Mouse (Mus musculus): ENCODE measurements around the gene Gspt1.

DNA sequence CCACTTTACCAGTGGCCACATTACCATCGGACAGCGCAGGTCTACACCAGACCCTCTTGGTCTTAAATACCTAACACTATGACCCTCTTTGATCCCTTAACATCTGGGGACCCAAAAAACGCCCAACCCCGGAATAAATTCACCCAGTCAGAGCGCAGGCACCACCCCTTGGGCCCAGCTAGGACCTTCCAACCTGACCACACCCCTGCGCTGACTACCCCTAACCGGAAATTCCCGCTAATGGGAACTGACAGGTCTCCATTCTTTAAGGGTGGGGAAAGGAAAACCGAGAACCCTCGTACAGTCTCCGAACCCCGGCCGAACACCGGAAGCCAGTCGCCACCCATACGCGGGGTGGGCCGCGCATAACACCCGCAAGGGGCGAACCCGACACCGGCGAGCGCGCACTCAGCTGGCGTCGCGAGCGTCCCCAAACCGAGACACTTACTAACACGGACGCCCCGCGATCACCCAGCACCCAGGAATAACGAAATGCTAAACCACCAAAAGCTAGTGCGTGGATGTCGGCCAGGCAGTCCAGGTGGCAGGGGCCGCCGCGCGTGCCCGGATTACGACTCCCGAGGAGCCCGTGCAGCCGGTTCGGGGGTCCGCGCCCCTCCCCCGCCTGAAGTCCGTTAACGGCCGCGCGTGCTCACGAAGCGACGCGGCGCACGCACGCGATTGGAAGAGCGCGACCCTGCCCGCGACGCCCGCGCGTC, 78.5 kb downstream of the Gspt1 start:
- TF ChIP-seq EP300 (optimal IDR thresholded peaks at IDR 0.05) (peak; percentile 40), CTCF (IDR thresholded peaks at IDR 0.05; ENCODE audit: low read depth) (no peak)
